Mouse (Mus musculus) bone marrow, adult 2 months (tissue): ENCODE results near the gene 1700020D05Rik.

ENCODE experiments used
- CTCF ChIP-seq: fragments of 200-500 bp; IDR thresholded peaks from 2 replicates; pipeline ENCODE4 v1.5.1; 2011; ENCODE audit warnings: low read length, control low read depth; ENCODE audit not compliant: control insufficient read depth, insufficient read depth
- POLR2A ChIP-seq: fragments of 200-500 bp; IDR thresholded peaks from 2 replicates; pipeline ENCODE4 v1.6.1; 2011; ENCODE audit warnings: low read depth, mild to moderate bottlenecking, control low read depth, low read length, borderline replicate concordance; ENCODE audit not compliant: control insufficient read depth

DNA sequence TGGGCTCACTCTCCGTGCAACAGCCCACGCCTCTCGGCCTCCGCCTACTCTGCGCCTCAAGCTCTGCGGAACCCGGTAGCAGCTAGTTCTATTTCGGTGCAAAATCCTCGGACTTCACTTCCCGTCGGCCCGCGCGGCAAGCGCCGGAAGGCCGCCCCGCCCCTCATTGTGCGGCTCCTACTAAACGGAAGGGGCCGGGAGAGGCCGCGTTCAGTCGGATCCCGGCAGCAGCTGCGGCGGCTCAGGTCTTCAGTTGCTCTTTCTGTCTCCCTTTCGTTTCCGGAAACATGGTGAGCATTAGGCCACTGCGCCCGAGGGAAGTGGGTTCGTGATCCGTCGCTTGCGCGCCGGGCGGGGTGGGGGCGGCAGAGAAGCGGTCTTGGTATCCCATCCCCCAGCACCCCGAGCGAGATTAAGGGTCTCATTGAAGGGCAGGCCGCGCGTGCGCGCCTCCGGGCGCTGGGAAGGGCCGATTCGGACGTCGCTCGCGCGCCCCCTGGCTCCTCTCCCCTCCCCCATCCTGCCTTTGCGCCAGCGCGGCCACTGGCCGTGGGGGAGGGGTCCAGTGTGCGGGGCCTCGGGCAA is 13.2 kb downstream of the 1700020D05Rik start, which contains the start of gene Cfl1:
- TF ChIP-seq CTCF (no peak), POLR2A (peak; percentile 89; the same call in 1 of the 2 replicates)
